Mouse (Mus musculus) adrenal gland, postnatal 36 days (tissue): ENCODE measurements around the gene C5ar2. TPM values are rescaled to one million over a fixed set of nuclear protein-coding genes. Genes with fewer than 3 reads are reported as not detected.
"Not testable (repeated sequence)": the region's sequence is repeated elsewhere in the genome, so short reads cannot be mapped to it uniquely, and the experiment has no call there.

Source experiments
- DNase-seq, 2 experiments: peaks; one replicate each; pipeline ENCODE4 v3.0.0; 2021; ENCODE audit warnings: mixed read lengths in 1 of 2
- total RNA-seq, 2 experiments: library from RNA; stranded (reverse); gene quantifications; 2 replicates each; pipeline ENCODE4 v1.2.3; 2021

Gene C5ar2
- total RNA-seq, 2 experiments from 2014 or later: 0.43 to 0.50 TPM

DNA sequence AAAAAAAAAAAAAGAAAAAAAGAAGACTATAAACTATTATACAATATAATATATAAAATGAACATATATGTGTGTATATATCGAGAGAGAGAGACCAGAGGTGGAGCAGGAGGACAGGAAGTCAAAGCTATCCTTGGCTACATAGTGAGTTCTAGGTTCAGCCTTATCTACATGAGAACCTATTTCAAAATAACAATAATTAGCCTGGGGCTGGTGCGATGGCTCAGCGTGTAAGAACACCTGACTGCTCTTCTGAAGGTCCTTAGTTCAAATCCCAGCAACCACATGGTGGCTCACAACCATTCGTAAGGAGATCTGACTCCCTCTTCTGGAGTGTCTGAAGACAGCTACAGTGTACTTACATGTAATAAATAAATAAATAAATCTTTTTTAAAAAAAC lies 12.0 kb upstream of the C5ar2 start:
- not testable (repeated sequence) for DNase-seq

DNA sequence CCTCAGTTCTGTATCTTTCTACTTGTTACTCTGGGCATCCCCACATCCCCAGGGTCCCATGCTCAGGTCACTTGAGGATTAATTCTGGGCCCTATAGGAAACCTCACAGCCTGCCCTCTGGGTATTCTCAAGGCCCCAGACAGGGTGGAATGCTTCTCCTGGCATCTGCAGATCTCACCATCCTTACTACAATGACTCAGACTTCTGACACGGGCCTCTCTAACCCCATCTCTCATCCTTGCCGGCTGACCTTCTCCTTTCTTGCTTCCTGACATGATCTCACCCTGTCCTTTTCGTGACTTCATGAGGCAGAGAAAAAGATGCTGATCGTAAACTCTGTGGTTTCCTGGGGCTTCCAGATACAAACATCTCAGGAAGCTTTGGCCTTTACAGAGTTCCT lies 10.2 kb upstream of the C5ar2 start:
- peak in 1 of 2 experiments; percentile 40 for DNase-seq

GRCm38 (mm10) chr7:16250687-16251086 lies 6.7 kb upstream of the C5ar2 start:
- no peak for DNase-seq

DNA sequence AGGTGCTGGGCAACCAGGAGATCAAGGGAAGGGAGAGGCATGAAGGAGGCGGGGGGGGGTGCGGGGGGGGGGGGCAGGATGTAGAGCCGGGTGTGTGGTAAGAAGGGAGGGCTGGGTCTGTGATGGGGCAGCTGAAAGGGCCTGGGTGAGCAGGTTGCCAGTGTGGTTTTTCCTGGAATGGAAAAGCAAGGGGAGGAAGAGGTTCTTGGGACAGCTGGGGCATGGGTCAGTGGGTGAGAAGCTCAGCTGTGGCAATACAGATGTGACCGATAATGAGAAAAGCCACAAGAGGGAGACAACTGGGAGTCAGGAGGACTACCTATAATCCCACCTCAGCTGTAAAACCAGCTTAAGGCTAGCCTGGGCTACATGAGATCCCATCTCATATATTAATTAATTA lies 2.0 kb upstream of the C5ar2 start:
- DNase-seq: peak in 1 of 2 experiments; percentile 22

DNA sequence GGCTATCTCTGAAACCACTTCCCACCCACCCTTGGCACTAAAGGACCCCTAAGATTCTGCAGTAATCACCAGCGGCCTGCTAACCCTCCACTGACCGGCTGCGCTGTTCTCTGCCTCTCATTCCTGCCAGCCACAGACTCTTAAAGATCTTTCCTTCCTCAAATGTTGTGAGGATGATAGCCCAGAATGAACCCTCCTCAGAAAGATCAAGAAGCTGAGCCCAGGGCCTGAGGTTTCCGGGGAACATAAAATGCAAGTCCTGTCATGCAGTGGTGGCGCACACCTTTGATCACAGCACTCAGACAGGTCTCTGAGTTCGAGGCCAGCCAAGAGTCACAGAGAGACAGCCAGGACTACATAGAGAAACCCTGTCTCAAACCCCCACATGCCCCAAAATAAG lies 1.8 kb downstream of the C5ar2 start:
- no peak for DNase-seq

GRCm38 (mm10) chr7:16241787-16242186 lies 2.2 kb downstream of the C5ar2 start:
- no peak for DNase-seq

- no peak for DNase-seq
Measured at GRCm38 (mm10) chr7:16240978-16241303, 3.0 kb downstream of the C5ar2 start.

GRCm38 (mm10) chr7:16240281-16240977 lies 3.5 kb downstream of the C5ar2 start:
- DNase-seq: no peak

- peak in 1 of 2 experiments; percentile 12 for DNase-seq
Measured at GRCm38 (mm10) chr7:16239554-16239997, 4.4 kb downstream of the C5ar2 start.

DNA sequence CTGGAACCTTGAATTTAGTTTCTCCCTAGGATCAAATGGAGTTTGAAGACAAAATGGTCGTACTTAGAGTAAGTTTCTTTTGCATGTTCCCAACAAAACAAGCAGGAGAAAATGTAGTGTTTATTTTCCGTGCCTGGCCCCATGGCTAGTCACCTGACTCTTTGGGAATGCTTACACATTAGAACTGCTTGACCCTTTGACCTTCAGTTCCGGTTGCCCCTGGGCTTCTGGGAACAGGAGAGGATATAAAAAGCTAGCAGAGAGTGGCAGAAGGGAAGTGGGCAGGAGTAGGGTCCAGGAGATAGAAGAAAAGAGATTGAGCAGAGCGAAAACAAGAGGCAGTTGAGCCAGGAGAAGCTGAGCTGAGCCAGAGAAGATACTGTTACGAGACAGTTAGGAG lies 14.1 kb downstream of the C5ar2 start:
- DNase-seq: peak in 1 of 2 experiments; percentile 22

- peak; percentile 95 to 96 for DNase-seq
Measured at GRCm38 (mm10) chr7:16221582-16222272, 22.2 kb downstream of the C5ar2 start, which contains the start of gene Dhx34. TSS of gene Dhx34 (minus strand) at chr7:16222037.

DNA sequence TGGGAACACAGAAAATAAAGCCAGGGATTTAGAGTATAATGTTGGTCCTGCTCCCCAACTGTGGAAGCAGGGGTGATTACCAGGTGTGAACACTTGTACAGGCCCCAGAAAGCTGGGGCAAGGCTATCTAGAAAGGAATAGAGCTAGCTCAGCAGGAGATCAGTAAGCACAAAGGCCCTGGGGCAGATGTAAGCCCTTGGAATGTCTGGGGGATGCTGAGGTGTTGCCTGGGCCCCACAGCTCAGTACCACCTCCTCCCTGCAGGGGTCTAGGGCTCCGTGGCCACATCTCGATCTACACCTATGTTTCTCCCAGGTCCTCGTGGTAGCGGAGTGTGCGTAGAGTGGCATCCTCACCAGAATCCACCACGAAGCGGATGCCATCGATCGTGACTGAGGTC lies 30.0 kb downstream of the C5ar2 start:
- DNase-seq: no peak

- no peak for DNase-seq
Measured at GRCm38 (mm10) chr7:16213196-16213595, 30.8 kb downstream of the C5ar2 start.

DNA sequence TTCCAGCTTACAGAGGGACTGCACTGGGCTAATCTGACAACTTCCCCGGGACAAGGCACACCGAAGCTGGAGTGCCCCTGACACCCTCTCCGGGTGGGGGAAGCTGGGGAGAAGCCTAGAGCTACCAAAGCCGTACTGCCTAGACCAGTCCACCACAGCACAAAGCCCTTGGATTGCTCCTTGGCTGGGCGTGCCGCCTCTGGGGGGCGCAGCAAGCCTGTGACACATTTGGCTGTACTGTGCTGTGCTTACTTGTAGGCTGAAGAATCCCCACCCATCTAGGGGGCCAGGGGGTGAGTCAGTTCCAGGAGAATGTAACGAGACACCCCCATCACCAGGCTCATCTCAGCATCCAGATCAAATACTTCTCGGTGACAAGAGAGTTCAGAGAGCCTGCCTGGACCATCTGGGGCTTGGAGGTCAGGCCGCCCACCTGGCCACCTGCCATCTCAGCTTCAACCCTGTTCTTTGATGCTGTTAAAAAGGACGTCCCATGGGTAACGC lies 33.0 kb downstream of the C5ar2 start:
- no peak for DNase-seq

DNA sequence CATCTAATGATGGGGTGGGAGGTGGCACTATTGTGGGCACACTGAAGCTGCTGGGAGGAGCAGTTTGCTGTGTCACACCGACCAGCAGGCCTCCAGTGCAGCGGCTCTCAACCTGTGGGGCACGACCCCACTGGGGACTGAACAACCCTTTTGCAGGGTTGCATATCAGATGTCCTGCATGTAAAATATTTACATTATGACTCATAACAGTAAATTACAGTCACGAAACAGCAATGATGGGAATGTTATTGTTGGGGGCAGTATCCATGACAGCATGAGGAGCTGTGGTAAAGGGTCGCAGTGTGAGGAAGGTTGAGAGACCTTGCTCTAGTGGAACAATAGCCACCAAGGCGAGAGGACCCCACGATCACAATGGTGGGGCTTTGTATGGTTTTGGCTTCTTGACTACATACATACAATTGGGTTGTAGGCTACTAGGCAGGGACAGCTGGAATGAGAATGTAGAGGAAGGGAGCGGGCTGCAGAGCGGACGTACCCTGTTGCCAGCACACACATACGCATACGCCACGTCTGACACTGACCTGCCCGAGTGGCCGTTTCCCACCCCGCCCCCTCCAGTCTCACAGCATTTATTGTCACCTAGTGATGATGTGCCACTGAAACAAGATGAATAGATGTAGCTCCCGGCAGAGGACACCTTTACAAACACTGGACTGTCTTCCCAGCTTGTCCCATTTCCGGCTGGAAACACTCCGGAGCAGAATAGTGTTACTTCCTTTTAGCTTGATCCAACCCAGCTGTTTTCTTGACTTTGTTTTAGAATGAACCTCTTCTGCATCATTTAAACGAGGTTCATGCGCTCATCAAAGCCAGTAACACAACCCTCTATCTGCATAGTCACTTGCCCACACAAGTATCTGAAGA lies 34.9 kb downstream of the C5ar2 start:
- DNase-seq: no peak

- peak; percentile 63 to 67 for DNase-seq
Measured at GRCm38 (mm10) chr7:16207496-16207895, 36.5 kb downstream of the C5ar2 start.

- DNase-seq: peak in 1 of 2 experiments; percentile 17
Measured at GRCm38 (mm10) chr7:16207076-16207475, 36.9 kb downstream of the C5ar2 start.

DNA sequence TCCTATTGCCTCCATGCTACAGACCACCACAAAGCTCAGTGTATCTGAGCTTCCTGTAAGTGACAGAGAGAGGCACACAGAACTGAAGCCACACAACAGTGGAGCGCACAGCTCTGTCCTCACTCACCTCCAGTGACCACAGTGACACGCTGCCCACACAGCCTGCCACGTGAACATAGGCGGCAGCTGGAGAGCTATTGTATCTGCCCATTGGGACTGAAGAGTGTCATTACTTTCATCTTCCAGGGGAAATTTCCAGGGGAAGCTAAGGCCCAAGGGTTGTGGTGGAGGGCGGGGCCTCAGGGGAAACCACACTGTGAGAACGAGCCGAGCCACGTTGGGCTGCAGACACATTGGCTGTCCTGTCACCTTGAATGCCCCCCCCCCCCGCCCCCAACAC lies 39.2 kb downstream of the C5ar2 start:
- no peak for DNase-seq

DNA sequence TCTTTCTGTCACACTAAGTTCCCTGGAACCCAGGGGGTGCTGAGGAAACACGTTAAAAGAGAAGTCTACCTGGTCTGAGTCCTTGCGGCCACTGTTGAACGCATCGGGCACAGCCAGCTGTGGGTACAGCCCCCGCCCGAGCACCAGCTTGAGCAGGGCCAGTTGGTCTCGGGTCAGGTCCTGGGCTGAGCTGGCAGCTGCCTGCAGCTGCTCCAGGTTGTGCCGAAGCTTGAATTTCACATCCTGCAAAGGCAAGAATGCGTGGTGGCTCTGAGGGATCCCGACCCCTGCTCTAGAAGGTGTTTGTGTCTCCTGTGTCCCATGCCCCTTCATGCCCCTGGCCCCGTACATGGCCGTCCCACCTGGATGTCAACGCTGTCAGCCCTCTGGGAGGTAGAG lies 40.5 kb downstream of the C5ar2 start:
- no peak for DNase-seq

- DNase-seq: peak in 1 of 2 experiments; percentile 18
Measured at GRCm38 (mm10) chr7:16202756-16203504, 41.0 kb downstream of the C5ar2 start.

DNA sequence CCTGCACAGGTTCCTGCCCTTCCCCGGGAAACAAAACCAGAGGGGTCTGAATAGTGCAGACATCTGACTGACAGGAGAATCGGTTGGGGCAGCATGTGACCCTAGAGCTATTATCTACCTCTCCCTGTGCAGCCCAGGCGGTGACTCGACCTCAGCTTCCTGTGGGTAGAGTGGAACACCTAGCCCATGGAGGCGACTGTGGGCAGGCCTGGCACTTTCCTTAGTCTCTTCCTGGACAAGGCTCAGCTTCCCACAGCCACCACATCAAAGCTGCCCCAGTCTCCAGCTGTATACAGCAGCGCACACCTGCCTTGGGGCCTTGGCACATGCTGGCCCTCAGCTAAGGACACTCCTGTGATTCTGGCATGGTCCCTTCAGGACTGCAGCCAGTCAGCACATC lies 42.8 kb downstream of the C5ar2 start:
- DNase-seq: no peak

DNA sequence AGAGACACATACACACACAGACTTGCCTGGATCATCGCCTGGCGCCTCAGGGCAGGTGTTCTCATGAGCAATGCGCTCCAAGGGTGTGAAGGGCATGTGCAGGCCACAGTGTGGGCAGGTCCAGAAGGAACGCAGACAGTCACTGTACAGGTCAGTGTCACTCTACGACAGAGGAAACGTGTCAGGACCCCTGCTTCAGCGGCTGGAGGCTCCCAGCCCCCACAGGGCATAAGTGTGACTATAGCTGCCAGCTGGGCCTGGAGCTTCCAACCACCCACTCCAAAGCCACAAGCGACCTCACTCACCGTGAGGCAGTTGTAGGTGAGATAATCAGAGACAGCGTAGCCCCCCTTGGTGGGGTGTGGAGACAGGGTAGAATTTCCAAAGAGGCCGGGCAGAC lies 45.4 kb downstream of the C5ar2 start:
- no peak for DNase-seq
